Mouse (Mus musculus) liver, adult 2 months (tissue): Measurements from ENCODE around the gene As3mt.

Experiments used
- CTCF ChIP-seq: fragments of 200-500 bp; IDR thresholded peaks from 2 replicates; pipeline ENCODE4 v1.5.1; 2011; ENCODE audit warnings: low read depth, low read length, control low read depth
- POLR2A ChIP-seq: fragments of 200-500 bp; IDR thresholded peaks from 2 replicates; pipeline ENCODE4 v1.6.1; 2011; ENCODE audit warnings: low read length, control low read depth; ENCODE audit not compliant: insufficient read depth; ENCODE audit errors: extremely low read depth

DNA sequence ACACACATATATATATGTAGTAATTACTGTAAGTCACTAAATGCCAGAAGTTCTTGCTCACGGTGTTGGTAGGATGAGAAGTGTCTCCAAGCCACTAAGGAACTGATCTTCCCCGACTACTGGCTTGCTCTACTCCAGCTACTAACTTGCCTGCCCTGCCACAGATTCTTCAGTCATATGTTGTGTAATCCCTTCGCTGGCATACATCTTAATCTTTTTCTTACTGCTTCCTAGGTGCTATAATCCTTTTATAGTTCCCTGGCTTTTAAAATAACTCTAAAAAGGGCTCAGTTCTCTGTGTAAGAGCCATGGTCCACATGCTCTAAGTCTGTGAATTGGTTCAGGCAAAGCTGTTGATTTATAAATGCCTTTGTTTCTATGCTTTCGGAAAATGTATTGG lies 78.4 kb downstream of the As3mt start:
- no peak for TF ChIP-seq CTCF
- TF ChIP-seq POLR2A: no peak
